Mouse (Mus musculus) forebrain, embryonic 15.5 days (tissue): ENCODE results near the gene Strbp. TPM values are rescaled to one million over a fixed set of nuclear protein-coding genes. Genes with fewer than 3 reads are reported as not detected.

Source experiments
- ATAC-seq: fragments of 200-750 bp; cut with Nextera tagmentation; replicated peaks from 2 replicates; pipeline ENCODE4 v1.8.0; 2017; ENCODE audit warnings: mild to moderate bottlenecking, moderate TSS enrichment, moderate library complexity
- H3K27ac ChIP-seq: fragments of 300-500 bp; sonication (generic); replicated peaks from 2 replicates; pipeline ENCODE4 v1.5.1; 2015; ENCODE audit warnings: mild to moderate bottlenecking, inconsistent platforms
- H3K27me3 ChIP-seq: fragments of 300-500 bp; sonication (generic); 2 replicates; pipeline ENCODE4 v1.6.1; 2015; ENCODE audit warnings: inconsistent platforms
- H3K36me3 ChIP-seq: fragments of 300-500 bp; sonication (generic); 2 replicates; pipeline ENCODE4 v1.6.1; 2015; ENCODE audit warnings: mild to moderate bottlenecking, inconsistent platforms
- H3K4me1 ChIP-seq: fragments of 300-500 bp; sonication (generic); 2 replicates; pipeline ENCODE4 v1.6.1; 2015; ENCODE audit warnings: inconsistent platforms
- H3K4me2 ChIP-seq: fragments of 300-500 bp; sonication (generic); replicated peaks from 2 replicates; pipeline ENCODE4 v1.6.1; 2015; ENCODE audit warnings: mild to moderate bottlenecking, inconsistent platforms
- H3K4me3 ChIP-seq: fragments of 300-500 bp; sonication (generic); 2 replicates; pipeline ENCODE4 v1.5.1; 2015; ENCODE audit warnings: mild to moderate bottlenecking, inconsistent platforms
- H3K9ac ChIP-seq: fragments of 300-500 bp; sonication (generic); replicated peaks from 2 replicates; pipeline ENCODE4 v1.6.1; 2015; ENCODE audit warnings: mild to moderate bottlenecking, inconsistent platforms
- H3K9me3 ChIP-seq: fragments of 300-500 bp; sonication (generic); 2 replicates; pipeline ENCODE4 v1.6.1; 2016; ENCODE audit warnings: inconsistent platforms
- WGBS: fragments of 180-500 bp; shearing (Covaris S2); methylation state at CpG from one replicate; pipeline ENCODE4 v1.1.7; 2015; ENCODE audit warnings: mixed read lengths; 5-methylcytosine and 5-hydroxymethylcytosine counted together
- polyA plus RNA-seq: library from polyadenylated mRNA; unstranded; fragments of >200 nt; fragmentation: Nextera tagmentation; extraction: Ambion mirVana; gene quantifications from 2 replicates; pipeline ENCODE4 v1.2.1, GENCODE M21; 2015

The Strbp gene
- polyA plus RNA-seq, 1 experiment from 2014 or later: 110 TPM

- H3K9ac ChIP-seq: no peak overlapping the region
- no peak overlapping the region for H3K4me2 ChIP-seq
- WGBS: 89% methylated on average over 5 of the region's 5 CpGs
- no peak for ATAC-seq
- H3K27me3 ChIP-seq: no peaks in the 10 kb centered on the region
- no peak overlapping the region for H3K27ac ChIP-seq
- no peaks in the 10 kb centered on the region for H3K36me3 ChIP-seq
- no peak overlapping the region for H3K4me3 ChIP-seq
- H3K4me1 ChIP-seq: peaks cover 11% of the 10 kb centered on the region
- no peaks in the 10 kb centered on the region for H3K9me3 ChIP-seq
Observed at GRCm38 (mm10) chr2:37731241-37731801, 27.7 kb upstream of the Strbp start.

DNA sequence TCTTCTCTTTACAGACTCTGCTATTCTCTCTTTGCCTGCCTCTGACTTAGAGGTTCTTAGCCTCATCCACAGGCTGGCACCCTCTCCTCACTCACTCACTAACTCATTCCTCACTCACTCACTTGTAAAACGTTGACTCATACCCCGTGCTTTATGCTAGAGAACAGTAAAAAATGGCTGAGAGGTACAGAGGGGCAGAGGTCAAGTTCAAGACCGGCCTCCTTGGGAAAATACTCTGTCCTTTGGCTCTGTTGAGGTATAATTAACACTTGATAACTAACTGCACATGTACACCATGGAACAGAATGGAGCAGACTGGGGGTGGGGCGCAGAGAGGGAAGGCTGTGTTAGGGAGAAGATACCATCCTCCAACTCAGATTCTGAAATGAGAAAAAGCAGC is 20.6 kb upstream of the Strbp start:
- WGBS: 76% methylated on average over 4 of the region's 4 CpGs
- no peaks in the 10 kb centered on the region for H3K9me3 ChIP-seq
- H3K27ac ChIP-seq: peak overlapping the region; percentile 74
- no peaks in the 10 kb centered on the region for H3K36me3 ChIP-seq
- H3K9ac ChIP-seq: no peak overlapping the region
- H3K4me3 ChIP-seq: no peak overlapping the region
- no peak overlapping the region for H3K4me2 ChIP-seq
- peaks cover 16% of the 10 kb centered on the region for H3K4me1 ChIP-seq
- no peaks in the 10 kb centered on the region for H3K27me3 ChIP-seq
- no peak for ATAC-seq

DNA sequence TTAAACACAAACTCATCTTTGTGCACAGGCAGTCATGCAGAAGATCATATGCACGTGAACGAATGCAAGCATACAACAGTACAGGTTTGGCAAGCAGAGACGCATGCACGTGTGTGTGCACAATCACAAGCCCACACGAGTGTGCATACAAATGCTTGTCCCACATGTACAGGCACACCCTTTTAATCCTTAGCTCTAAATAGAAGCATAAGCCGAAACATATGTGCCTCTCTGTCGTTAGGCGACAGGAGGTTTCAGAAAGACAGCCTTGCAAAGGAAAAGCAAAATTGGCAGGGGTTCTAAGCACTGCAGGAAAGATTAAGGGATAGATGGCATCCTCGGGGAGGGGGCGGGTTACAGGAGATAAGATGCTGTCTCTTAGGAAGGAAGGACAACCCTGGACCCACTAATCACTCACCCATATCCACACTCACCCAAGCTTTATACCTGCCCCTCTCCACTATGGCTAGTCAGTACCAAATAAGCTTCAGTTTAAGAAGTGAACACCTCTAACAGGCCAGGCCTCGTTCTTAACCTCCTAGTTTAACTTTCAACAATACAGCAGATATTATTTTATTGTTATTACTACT is 19.9 kb upstream of the Strbp start:
- H3K9me3 ChIP-seq: no peaks in the 10 kb centered on the region
- no peak overlapping the region for H3K4me2 ChIP-seq
- no peaks in the 10 kb centered on the region for H3K36me3 ChIP-seq
- peak overlapping the region; percentile 74 for H3K27ac ChIP-seq
- H3K4me1 ChIP-seq: peaks cover 16% of the 10 kb centered on the region
- no peak overlapping the region for H3K4me3 ChIP-seq
- H3K27me3 ChIP-seq: no peaks in the 10 kb centered on the region
- 47% methylated on average over 11 of the region's 11 CpGs for WGBS
- no peak overlapping the region for H3K9ac ChIP-seq
- peak; percentile 79 for ATAC-seq

GRCm38 (mm10) chr2:37722674-37723465 is 19.2 kb upstream of the Strbp start:
- H3K4me2 ChIP-seq: no peak overlapping the region
- H3K4me1 ChIP-seq: peaks cover 16% of the 10 kb centered on the region
- ATAC-seq: peak; percentile 48
- H3K27ac ChIP-seq: peak overlapping the region; percentile 74
- no peaks in the 10 kb centered on the region for H3K36me3 ChIP-seq
- H3K27me3 ChIP-seq: no peaks in the 10 kb centered on the region
- WGBS: 83% methylated on average over 14 of the region's 14 CpGs
- H3K9me3 ChIP-seq: no peaks in the 10 kb centered on the region
- H3K4me3 ChIP-seq: no peak overlapping the region
- no peak overlapping the region for H3K9ac ChIP-seq

- Histone ChIP-seq H3K36me3 (no peaks in the 10 kb centered on the region), H3K4me3 (no peak overlapping the region), H3K4me2 (no peak overlapping the region), H3K27ac (no peak overlapping the region), H3K9me3 (no peaks in the 10 kb centered on the region), H3K9ac (no peak overlapping the region), H3K27me3 (no peaks in the 10 kb centered on the region), H3K4me1 (no peaks in the 10 kb centered on the region)
- 71% methylated on average over 6 of the region's 6 CpGs for WGBS
- ATAC-seq: no peak
Observed at GRCm38 (mm10) chr2:37716266-37716665, 12.6 kb upstream of the Strbp start.

DNA sequence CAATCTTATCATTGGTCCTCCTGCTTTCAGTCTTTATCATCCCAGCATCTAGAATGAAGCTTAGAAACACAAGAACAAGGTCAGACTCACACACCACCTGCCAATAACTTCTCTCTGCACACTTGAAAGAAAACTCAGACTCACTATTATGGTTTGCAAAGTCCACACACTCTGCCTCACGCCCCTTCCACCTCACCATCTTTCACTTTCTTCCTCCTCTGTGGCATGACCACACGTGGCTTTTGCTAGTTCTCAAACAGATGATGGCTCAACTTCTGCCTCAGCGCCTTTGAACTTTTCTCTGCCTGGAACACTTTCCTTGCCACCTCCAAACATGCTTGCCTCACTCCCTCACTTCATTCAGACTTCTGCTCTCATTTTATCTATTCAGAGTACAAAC is 11.7 kb upstream of the Strbp start:
- Histone ChIP-seq H3K4me3 (no peak overlapping the region), H3K9me3 (no peaks in the 10 kb centered on the region), H3K9ac (no peak overlapping the region), H3K4me2 (no peak overlapping the region), H3K27ac (no peak overlapping the region), H3K27me3 (no peaks in the 10 kb centered on the region), H3K4me1 (no peaks in the 10 kb centered on the region), H3K36me3 (no peaks in the 10 kb centered on the region)
- 76% methylated on average over 3 of the region's 3 CpGs for WGBS
- ATAC-seq: no peak

- WGBS: 86% methylated on average over 3 of the region's 3 CpGs
Observed at GRCm38 (mm10) chr2:37713100-37713499, 9.4 kb upstream of the Strbp start.

DNA sequence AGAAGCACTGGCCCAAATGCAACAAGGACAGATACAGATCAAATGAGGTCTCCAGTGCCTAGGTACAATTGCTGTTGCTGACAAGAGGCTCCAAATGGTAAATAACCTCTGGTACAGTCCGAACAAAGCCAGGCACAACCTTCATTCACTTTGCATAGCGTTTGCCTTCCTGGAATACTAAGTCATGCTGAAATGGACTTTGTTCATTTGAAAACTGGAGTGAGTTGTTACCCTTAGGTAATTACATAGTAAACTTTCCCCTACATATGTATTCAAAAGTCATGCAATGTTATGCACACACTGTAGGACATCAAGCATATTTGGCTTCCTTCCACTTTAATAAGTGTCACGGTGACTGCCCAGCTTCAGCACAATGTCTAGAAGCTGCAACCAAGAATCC is 5.2 kb upstream of the Strbp start:
- 86% methylated on average over 3 of the region's 3 CpGs for WGBS

More at GRCm38 (mm10) chr2:37713100-37713499, 9.4 kb upstream of the Strbp start:
- no peaks in the 10 kb centered on the region for H3K4me1 ChIP-seq
- no peak for ATAC-seq
- no peaks in the 10 kb centered on the region for H3K9me3 ChIP-seq
- H3K9ac ChIP-seq: no peak overlapping the region
- no peaks in the 10 kb centered on the region for H3K36me3 ChIP-seq
- H3K4me2 ChIP-seq: no peak overlapping the region
- no peaks in the 10 kb centered on the region for H3K27me3 ChIP-seq
- no peak overlapping the region for H3K4me3 ChIP-seq
- H3K27ac ChIP-seq: no peak overlapping the region

DNA sequence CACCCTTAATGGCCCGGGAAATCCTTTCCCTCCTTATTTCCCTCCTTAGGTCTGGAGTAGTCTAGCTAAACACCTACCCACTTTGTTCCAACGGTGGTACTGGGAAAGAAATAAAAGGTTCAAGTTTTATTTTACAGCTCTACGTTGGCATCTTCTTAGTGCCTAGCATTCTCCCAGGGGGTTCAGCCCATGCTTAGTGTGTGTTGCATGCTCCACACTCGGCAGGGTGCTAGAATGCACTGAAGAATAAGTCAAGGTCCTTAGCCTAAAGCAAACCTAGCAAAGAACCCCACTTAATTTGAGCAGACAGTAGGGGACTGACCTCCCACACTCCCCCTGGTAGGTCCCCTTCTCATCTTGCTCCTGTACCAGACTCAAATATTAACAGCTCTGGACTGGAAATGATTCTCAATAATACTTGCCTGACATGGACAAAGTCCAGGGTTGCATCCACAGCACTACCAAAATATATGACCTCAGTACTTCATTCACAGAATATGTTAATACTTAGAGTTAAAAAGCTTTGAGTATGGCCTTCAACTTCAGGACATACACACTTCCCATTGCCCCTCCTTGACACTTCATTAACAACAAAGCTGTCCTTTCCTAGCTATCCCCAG is 592 bp upstream of the Strbp start:
- Histone ChIP-seq H3K4me1 (peaks cover 30% of the 10 kb centered on the region), H3K9me3 (no peaks in the 10 kb centered on the region), H3K27me3 (peaks cover 5% of the 10 kb centered on the region; the same call in 1 of the 2 replicates), H3K4me3 (peak overlapping the region; percentile 99), H3K9ac (peak overlapping the region; percentile 97), H3K36me3 (no peaks in the 10 kb centered on the region), H3K27ac (peak overlapping the region; percentile 99), H3K4me2 (peak overlapping the region; percentile 56)
- 17% methylated on average over 4 of the region's 4 CpGs for WGBS
- ATAC-seq: no peak

More for the DNA sequence above, 5.2 kb upstream of the Strbp start:
- no peak overlapping the region for H3K27ac ChIP-seq
- H3K9ac ChIP-seq: no peak overlapping the region
- ATAC-seq: no peak
- H3K4me2 ChIP-seq: no peak overlapping the region
- H3K27me3 ChIP-seq: peaks cover 5% of the 10 kb centered on the region; the same call in 1 of the 2 replicates
- H3K9me3 ChIP-seq: no peaks in the 10 kb centered on the region
- no peaks in the 10 kb centered on the region for H3K36me3 ChIP-seq
- H3K4me3 ChIP-seq: no peak overlapping the region
- H3K4me1 ChIP-seq: peaks cover 4% of the 10 kb centered on the region

DNA sequence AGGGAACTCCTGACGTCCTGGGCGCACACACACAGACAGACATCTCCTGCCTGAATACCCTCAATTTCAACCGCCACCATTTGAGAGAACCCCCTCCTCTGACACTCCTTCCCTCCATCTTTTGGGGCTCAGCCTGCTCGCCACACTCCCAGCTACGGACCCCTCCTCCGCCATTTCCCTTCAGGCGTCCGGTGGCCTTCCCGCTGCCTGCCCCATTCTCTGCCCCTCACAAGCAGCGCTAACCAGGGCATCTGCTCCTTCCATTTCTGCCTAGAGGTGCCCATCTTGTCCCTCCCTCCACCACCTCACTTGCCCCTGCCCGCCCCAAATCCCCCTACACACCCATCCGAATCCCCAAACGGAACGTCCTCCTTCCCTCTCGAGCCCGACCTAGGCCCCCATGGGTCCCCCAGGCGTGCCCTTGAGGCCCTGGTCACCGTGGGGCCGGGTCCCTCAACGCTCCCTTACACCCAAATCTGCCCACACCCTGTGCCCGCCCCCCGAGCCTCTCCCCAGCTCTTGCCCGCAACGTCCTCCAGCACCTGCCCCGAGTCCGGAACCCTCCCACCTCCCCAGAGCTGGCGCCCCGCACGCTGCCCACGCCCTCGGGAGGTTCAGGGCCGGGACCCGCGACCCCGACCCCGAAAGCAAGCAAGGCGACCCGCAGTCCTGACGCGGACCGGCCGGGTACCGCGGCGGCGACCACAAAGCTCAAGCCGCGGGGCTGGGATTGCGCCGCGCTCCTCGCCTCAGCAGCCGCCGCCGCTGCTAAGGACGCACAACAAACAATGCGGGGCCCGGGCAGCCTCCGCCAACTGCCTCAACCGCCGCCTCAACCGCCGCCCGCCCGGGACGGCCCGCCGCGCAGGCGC is 1.1 kb downstream of the Strbp start:
- Histone ChIP-seq H3K36me3 (0 out of 2 replicates have a peak, but pooled peaks cover 5% of the 10 kb centered on the region), H3K9ac (peak overlapping the region; percentile 97), H3K4me1 (peaks cover 30% of the 10 kb centered on the region), H3K27me3 (peaks cover 5% of the 10 kb centered on the region; the same call in 1 of the 2 replicates), H3K27ac (peak overlapping the region; percentile 99), H3K4me3 (peak overlapping the region; percentile 99), H3K4me2 (peak overlapping the region; percentile 74), H3K9me3 (no peaks in the 10 kb centered on the region)
- ATAC-seq: peak; percentile 74
- under 1% methylated on average over 53 of the region's 70 CpGs for WGBS

DNA sequence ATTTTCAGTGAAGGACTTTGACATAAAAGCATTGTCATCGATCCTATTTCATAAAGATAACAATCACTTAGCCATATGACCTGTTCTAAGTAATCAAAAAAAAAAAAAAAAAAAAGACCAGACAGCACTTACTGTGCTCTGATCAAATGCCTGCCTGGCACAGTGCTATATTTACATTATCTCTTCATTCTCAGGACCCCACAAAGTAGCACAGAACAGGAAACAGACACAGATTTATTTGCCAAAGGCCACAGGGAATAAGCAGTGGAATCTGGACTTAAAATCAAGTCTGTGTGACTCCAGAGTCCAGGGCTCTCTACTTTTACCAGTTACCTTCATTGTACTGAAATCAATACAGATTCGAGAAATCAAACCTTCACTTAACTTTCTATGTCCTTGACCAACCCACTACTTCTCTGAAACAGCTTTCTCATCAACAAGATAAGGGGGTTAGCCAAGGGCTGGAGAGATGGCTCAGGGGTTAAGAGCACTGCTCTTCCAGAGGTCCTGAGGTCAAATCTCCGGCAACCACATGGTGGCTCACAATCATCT is 14.5 kb downstream of the Strbp start:
- H3K9me3 ChIP-seq: no peaks in the 10 kb centered on the region

More for the DNA sequence above, 14.5 kb downstream of the Strbp start:
- H3K27ac ChIP-seq: no peak overlapping the region
- no peak for ATAC-seq
- no peaks in the 10 kb centered on the region for H3K27me3 ChIP-seq
- H3K4me3 ChIP-seq: no peak overlapping the region
- H3K4me2 ChIP-seq: no peak overlapping the region
- H3K9ac ChIP-seq: no peak overlapping the region
- no peaks in the 10 kb centered on the region for H3K36me3 ChIP-seq
- 81% methylated on average over 3 of the region's 3 CpGs for WGBS
- peaks cover 8% of the 10 kb centered on the region; the same call in 1 of the 2 replicates for H3K4me1 ChIP-seq
